Mouse (Mus musculus): ENCODE data around the gene Mtor.

Gene Mtor

DNA sequence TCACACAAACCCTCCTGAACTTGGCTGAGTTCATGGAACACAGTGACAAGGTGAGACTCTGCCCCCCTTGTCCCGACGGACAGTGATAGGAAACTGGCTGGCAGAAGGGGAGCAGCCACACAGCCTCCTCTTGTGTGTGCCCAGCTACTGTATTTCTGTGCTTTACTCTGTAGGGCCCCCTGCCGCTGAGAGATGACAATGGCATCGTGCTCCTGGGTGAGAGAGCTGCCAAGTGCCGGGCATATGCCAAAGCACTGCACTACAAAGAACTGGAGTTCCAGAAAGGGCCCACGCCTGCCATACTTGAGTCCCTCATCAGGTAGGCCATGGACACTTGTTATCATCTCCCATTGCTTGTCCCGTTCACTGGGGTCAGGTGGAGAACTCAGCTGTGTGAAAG lies 43.0 kb downstream of the Mtor start:
- DNase-seq, result peak; percentile 77 to 82

DNA sequence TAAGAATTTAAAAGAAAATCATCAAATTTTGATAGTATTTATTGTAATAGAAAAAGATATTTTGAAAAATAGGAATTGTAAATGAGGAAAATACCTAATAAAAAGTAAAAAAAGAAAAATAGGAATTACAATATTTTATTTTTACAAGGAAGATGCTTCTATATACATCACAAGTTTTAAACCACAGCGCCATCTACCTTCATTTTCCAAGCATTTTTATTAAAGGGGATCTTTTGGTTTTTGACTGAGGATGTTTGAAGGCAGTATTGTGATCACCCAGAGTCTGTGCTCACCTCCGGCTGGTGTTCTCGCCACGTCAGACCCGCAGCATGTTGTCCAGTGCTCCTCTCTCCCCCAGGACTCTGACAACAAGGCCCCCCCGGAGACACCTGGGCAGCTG lies 46.7 kb downstream of the Mtor start:
- peak in 1 of 2 experiments; percentile 47 for DNase-seq

DNA sequence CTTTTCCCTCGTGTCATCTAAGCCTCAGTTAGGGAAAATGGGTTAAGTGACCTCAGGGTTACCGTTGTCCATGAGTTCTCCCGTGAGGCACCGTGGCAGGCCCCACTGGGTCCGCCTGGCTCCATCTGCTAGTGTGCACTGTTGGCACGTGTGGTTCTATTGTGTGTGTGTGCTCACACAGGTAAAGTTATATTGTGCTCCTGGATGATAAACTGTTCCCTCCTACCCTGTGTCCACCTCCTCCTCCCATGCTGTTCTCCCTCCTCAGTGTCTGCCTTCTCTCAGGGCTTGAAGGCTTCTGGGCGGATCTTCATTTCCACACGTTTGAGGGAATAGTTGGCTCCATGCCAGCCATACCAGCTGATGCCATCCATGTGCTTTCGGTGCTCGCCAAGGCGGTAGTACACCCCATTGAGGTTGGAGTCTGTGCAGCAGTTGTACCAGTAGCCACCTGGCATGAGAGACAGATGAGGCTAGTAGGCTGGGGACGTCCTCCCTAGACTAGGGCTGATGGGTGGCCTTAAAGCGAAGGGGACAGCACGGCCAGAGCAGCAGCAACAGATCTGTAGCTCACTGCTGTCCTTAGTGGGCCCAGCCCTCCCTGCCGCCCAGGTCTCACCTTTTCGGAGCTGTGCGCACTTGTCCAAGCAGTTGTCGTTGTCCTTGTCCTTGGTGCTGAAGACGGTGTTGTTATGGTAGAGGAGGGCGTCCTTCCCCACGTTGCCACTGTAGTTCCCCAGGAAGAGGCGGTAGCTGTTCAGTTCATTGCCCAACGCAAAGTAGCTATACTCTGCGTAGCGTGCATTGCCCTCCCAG lies 47.7 kb downstream of the Mtor start:
- DNase-seq, result peak; percentile 97

DNA sequence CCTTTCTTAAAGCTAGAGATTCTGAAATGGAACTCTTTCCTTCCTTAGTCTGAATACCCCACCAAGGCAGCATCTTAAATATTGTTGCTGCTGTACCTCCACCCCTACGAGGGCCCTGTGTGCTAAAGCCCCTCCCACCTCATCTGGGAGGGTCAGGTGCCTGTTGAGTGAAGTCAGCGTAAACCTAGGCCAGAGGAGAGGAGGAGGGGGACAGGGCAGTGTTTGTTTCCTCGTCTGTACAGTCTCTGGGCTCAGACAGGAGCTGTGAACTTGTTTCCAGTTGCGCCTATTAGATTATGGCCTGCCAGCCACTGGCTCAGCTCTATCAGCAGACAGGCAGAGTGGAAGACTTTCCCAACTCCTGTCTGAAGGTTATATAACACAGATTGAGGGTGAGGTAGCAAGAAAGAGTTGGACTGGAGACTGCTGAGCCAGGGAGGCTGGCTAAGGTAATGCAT lies 52.0 kb downstream of the Mtor start, which contains the start of gene Angptl7:
Gene Angptl7 (minus strand): TSS at position 51 of the 458 bp plus-strand sequence.
- no peak for DNase-seq

DNA sequence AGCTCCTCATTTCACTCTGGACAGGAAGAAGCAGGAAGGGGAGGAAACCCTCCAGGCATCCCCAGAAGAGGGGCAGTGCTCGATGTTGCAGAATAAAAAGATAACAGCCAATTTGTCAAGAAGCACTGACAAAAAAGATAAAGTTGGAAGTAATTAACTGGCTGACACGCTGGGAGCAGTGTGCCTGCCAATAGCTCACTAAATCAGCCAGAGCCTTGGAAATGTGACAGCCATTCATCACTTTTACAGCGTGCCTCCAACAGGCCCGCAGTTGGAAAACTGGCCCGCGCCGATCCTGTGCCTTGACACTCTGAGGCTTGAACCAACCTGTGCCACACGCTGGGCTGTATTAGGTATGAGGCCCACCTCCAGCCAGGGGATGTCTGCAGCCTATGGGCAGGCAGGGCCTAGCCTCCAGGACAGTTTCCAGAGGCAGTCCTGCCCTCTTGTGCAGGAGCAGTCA lies 56.1 kb downstream of the Mtor start:
- peak; percentile 72 to 84 for DNase-seq

DNA sequence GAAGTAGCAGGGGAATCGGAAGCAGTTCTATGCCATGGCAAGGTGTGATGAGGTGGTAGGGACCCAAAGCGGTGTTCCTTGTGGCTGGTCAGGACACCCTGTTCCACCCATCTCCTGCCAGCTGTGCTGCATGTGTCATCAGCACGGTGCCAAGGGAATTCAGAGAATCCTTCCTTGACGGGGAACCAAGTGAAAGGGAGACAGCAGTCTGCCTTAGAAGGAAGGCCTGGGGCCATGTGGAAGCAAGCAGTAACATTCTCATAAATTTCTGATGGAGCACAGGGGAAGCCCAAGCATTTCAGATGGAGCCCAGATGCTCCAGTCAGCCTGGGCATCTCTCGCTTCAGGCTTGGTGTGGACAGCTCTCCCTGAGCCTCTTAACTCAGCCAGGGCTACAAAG lies 59.2 kb downstream of the Mtor start:
- DNase-seq, result no peak

DNA sequence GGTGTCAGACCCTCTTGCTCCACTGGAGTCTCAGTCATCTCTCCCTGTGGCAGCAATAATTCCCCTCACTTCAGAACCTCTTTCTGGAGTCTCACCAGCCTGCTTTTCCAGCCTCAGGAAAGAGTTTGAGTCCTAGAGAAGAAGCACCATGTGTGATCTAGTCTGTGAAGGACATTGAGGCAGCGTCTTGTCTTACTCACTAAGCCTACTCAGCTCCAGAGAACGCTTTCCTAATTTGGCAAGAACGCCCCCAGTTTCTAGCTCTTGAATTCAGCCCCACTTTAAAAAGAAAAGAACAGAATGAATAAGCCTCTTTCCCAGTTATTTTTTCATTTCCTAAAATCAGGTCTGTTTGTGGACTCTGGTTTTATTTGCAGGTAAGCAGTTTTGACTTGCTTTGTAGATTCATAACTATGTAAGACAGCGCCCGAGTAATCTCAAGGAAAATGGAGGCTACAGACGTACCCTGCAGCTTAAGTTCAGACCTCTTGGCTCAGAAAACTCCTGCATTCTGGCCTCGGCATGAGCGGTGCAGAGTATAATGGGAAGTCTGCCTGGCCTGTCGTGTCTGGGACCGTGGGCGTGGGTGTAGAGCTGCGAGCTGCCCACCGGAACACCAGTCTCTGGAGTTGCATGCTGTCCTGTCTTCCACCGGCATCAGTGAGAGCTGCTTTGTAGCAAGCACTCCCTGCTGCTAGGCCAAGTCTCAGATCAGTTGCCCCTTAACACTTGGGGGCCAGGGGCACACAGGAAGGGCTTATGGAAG lies 59.9 kb downstream of the Mtor start:
- DNase-seq, result no peak

DNA sequence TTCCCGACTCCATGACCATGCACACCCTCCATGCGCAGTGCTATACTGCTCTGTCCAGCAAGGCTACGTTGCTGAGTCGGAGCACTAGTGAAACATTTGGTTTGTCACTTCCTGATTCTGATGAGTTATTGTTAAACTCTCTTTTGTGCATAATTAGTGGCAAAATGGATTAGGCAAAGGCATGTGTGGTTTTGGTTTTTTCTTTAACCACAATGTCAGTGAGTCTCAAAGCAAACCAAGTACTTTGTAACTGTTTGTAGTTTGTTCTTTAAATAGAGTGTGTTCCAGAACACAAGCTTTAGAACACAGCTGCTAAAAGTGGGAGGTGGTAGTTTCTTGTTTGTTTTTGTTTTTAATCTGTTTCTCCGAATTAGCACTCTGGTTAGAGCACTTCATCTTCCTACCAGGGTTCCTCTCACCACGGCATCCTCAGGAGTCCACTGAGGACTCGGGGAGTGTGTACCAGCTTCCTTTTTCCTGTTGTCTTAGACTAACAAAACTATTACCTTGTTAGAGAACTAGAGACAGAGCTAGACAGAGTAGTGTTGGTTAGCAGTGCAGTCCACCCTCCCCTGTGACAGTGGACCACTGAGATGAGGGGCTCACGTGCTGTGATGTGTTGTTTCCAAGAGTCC lies 61.2 kb downstream of the Mtor start:
- DNase-seq, result no peak

DNA sequence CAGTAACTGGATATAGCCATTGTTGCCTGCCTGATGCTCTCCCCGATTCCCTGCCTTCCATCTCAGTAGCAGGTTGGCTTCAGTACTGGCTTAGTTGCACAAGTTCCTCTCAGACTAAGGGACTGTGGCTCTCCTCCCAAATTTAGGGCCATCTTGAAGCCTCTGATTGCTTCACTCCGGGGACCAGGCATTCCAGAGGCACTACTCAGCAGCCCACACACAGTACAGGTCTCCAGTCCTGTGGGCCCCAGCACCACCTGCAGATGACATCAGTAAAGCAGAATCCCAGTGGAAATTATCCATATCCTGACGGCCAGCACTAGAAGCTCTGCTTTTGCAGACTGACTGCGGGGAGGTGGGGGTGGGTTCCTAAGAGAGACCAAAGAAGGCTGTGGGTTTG lies 62.3 kb downstream of the Mtor start:
- no peak for DNase-seq

DNA sequence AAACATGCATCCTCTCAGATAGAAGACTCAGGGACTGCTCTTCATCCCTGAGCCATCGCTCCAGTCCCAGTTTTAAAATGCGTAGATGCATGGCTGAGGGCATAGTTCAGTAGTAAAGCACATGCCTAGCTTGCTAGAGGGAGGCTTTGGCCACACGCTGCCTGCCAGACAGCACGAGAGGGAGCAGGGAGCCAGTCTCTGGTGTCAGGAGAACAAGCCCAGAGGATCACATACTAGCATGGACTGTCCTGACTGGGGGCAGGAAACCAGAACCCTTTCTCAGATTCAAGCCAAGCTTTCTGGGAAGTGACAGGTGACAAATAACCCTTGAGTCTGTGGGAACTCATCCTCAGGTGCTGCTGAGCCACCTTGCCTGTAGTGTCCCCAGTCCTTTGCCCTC lies 62.9 kb downstream of the Mtor start:
- DNase-seq, result no peak

DNA sequence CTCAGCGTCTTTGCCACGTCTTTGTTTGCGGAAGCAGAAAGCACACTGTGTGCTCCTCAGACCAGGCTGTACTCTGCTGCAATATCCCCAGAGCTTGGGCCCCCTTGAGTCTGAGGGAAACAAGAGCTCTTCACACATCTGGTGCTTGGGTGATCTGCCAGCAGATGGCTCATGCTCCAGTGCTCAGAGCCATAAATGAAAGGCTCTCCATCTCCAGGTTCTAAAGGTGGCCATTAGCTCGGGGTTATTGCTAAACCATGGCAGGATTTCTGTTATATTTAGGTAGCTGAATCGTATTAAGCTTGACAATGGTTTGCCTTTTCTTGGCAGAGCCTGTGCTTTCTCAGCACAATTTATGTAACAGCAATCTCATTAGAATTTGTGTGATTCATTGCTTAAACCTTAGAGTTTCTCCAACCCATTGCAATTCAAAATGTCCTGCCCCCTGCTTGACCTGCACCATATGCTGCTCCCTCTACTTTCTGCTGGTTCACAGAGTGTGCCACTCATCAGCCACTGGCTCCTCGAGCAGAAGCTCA lies 64.7 kb downstream of the Mtor start:
- DNase-seq, result peak in 1 of 2 experiments; percentile 32

DNA sequence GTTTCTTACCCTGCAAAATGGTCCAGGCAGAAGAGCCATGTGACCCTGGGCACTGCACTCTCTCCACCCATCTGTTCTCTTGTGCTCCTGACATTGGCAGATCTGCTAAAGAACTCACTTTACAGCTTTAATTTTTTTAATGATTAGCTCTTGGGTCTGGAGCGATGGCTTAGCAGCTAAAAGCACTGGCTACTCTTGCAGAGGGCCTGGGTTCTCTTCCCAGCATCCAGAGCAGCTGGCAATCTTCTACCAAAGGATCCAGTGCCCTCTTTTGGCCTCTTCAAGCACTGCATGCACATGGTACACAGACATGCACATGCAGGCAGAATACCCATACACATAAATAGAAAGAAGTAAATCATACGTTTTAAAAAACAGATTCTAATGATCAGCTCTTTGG lies 66.9 kb downstream of the Mtor start:
- DNase-seq, result peak; percentile 43 to 46

DNA sequence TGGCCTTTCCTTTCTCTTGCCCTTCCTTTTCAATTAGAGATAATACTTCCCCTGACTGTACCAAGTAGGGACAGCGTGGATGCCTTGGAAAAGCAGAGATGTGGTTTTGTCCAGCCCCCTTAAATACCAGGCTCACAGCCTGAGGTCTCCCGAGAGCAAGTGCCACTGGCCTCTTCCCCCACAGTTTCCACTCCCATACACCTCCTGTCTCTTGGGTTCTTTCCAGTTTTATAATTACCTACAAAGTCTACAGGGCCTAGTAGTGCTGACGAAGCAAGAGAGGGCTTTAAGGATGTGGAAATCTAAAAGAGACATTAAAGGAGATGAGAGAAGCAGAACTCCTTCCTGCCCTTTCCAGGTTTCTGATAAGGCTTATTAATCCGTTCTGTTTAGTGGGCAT lies 69.4 kb downstream of the Mtor start:
- DNase-seq, result no peak

DNA sequence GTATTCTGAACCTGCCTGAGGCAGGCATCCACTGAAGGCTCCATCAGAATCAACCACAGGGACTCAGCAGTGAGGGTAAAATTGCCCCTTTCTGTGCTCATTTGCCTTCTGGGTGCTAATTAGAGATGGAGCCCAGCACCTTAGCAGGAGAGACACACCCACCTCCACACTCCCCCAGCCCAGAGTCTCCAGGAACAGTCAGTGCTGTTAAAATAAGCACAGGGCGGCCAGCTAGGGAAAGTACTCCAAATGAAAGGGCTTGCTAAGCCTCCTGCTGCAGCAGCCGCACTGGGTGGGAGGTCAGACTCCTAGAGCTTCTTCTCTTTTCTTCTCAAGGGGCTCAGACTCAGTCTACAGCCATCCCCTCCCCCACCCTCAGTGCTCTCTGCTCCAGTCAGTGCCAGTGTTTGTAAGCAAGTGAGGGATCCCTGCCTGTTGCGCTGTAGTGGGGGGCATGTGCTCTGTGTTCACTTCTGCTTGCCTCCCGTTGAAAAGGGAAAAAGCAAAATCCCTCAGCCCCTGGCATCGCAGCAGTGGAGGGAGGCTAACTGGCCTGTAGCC lies 69.9 kb downstream of the Mtor start:
- DNase-seq, result no peak

DNA sequence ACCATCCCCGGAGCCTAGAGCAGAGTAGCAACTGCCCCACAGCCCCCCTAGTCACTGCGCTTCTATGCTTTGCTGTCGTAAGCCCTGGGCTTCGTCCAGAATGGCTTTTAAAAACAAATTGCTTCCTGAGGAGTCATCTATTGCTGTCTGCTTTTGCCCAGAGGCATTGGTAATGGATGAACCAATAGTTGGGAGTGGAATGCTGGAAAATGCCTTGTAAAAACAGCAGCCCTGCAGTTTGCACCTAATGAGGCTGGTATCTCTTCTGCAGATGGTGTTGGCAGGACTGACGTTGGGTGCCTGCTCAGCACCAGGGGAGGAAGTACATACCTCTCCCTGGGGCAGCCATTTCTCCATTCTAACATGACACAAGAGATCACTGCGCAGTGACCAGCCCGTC lies 75.1 kb downstream of the Mtor start:
- DNase-seq, result no peak

DNA sequence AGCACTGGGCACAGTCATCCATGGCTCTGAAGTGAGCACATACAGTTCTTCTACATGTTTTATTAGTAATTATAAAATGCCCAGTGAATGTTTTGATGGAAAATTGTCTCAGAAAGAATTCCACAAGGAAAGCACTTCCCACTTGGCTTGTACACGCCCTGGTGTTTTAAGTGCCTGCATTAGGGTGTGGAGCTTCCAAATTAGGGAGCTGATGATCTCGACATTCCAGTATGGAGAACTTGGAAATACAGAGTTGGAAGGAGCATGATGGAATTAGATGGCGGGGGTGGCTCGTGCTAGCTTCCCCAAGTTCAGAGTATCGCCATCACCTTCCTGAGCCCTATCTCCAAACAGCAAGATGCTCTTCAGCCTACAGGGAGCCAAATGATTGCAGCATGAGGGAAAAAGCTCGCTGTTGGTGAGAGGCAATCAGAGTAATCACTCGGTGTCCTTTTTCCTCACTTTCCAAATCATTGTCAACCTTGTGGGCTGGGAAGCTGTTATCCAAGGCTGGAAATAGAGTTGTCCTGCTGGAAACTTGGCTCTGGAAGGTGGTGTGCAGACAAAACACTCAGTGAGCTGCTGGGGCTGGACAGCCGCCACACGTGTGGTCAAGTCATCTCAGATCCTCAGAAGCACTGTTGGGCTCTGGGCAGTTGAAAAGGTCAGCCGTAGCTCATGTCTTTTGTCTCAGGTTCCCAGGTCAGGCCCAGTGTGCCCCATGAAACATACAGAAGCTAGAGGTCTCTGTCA lies 78.9 kb downstream of the Mtor start:
- DNase-seq, result no peak

DNA sequence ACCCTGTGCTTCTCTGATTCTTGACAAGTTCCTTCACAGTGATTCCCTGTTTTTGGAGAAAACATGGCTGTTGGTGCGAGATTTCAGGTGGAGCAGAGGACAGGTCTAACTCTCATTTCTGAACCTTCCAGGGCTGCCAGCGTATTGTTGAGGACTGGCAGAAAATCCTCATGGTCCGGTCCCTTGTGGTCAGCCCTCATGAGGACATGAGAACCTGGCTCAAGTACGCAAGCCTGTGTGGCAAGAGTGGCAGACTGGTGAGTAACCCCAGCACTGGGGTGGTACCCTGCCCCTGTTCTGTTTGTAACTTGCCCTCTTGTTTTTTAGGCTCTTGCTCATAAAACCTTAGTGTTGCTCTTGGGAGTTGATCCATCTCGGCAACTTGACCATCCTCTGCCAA lies 81.9 kb downstream of the Mtor start:
- no peak for DNase-seq

DNA sequence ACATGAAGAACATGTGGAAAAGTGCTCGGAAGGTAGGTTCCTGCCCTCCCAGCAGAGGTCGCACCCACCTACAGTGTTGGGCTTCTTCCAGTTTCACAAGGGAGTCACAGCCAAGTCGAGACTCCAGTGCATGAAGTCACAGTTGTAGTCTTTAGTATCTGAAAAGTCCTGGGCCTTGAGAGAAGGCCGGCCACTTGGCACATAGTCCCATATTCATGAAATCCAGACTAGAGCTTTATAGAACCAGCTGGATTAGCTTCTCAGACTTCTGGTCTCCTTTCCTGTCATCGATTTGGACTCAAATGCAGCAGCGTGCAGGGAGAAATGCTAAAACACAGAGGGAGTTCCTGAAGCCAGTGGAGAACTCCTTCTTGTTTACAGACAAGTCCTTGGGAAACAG lies 82.4 kb downstream of the Mtor start:
- no peak for DNase-seq

DNA sequence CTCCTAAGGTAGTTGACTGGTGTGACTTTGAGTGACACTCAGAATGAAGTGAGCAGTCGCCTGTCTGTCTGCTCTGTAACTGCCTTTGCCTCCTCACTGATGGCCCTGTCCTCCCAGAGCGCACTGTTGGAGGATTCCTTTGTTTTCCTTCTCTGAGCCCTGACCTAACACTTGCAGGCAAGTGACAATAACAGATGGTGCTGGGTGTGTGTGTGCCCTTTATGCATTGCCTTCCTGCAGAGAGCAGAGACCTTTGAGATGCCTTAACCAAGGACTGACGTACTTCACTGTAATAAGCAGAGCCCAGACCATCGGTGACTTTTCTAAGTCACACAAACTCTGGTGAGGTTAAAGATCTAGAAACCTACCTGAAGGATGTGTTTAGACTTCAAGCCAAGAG lies 82.9 kb downstream of the Mtor start:
- DNase-seq, result no peak

DNA sequence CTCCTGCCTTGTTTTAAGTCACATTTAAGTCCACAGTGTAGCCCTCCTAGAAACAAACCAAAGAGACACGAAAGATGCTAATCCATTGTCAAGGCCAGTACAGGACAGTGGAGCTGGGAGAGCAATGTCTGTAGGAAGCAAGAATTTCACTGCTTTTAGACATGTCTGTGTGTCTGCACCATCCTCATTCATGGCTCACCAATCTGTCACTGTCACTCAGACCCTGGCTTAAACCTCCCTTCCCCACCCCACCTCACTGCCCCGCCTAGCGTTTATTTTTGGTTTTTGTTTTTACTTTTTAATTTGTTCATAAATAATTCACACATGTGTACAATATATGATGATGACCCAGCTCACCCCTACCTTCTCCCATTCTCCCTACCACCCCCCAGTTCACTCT lies 84.1 kb downstream of the Mtor start:
- no peak for DNase-seq

DNA sequence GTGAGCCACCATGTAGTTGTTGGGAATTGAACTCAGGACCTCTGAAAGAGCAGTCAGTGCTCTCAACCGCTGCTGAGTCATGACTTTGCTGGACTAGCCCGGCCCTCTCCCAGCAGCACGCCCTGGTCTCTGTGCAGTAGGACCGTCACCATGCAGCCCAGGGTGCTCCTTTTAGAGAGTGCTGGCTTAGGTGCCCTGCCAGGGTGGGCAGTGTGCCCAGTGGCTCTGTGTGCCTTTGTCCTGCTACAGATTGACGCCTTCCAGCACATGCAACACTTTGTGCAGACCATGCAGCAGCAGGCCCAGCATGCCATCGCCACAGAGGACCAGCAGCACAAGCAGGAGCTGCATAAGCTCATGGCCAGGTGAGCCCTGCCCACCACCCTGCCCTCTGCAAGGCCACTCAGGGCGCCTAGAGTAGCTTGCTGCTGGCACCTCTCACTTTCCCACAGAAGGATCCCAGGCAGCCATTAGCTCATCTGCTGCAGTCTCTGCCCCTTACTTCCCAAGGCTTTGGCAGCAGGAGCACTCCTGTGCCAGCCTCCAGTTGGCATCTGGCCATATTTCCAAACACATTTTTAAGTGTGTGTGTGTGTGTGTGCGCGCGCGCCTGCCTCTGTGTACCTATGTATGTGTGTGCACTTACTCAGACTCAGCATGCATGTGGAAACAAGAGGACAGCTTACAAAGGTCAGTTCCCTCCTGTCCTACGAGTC lies 85.4 kb downstream of the Mtor start:
- DNase-seq, result peak; percentile 70 to 83
